Mouse (Mus musculus) cerebellum, adult 2 months (tissue): ENCODE data around the gene Sema3e.

ENCODE experiments used
- CTCF ChIP-seq: fragments of 200-500 bp; IDR thresholded peaks from 2 replicates; pipeline ENCODE4 v1.5.1; 2011; ENCODE audit warnings: low read depth, mild to moderate bottlenecking, control low read depth, low read length, moderate library complexity, borderline replicate concordance; ENCODE audit not compliant: insufficient read depth
- POLR2A ChIP-seq: fragments of 200-500 bp; IDR thresholded peaks from 2 replicates; pipeline ENCODE4 v1.6.1; 2011; ENCODE audit warnings: low read length, control low read depth, borderline replicate concordance; ENCODE audit not compliant: insufficient read depth

- TF ChIP-seq CTCF (no peak), POLR2A (no peak)
These were observed 82.3 kb downstream of the Sema3e start for GRCm38 (mm10) chr5:14107365-14107764.
